Mouse (Mus musculus) MEL (cell line): Measurements from ENCODE around the gene Pet100. TPM values are rescaled to one million over a fixed set of nuclear protein-coding genes. Genes with fewer than 3 reads are reported as not detected.

Experiments
- DNase-seq: peaks from one replicate; pipeline ENCODE4 v3.0.0; 2011; ENCODE audit warnings: low read depth, low spot score
- H3K27ac ChIP-seq: 2 replicates; pipeline ENCODE4 v1.5.1; 2012; ENCODE audit warnings: low read depth, mild to moderate bottlenecking, control low read depth, low read length, moderate library complexity; ENCODE audit not compliant: control insufficient read depth
- H3K27me3 ChIP-seq, 2 experiments: fragments of 150-350 bp in 1 of 2; sonication (generic) in 1 of 2; 2 replicates each; pipeline ENCODE4 v1.6.1; 2012; ENCODE audit warnings: low read length in 2 of 2, mild to moderate bottlenecking in 2 of 2, improper control_type of control experiment in 1 of 2, moderate library complexity in 1 of 2; ENCODE audit not compliant: insufficient read depth in 2 of 2, control insufficient read depth in 1 of 2
- H3K36me3 ChIP-seq, 2 experiments: 2 replicates each; pipeline ENCODE4 v1.6.1; 2012 to 2014; ENCODE audit warnings: low read length in 2 of 2, improper control_type of control experiment in 1 of 2, inconsistent platforms in 1 of 2, mild to moderate bottlenecking in 1 of 2; ENCODE audit not compliant: insufficient read depth in 2 of 2, control insufficient read depth in 1 of 2
- H3K4me1 ChIP-seq, 2 experiments: fragments of 150-350 bp in 1 of 2; sonication (generic) in 1 of 2; 2 replicates each; pipeline ENCODE4 v1.6.1; 2012; ENCODE audit warnings: low read length in 2 of 2, improper control_type of control experiment in 1 of 2, mild to moderate bottlenecking in 1 of 2; ENCODE audit not compliant: insufficient read depth in 2 of 2, control insufficient read depth in 1 of 2
- H3K4me3 ChIP-seq, 2 experiments: fragments of 150-350 bp in 1 of 2; sonication (generic) in 1 of 2; 2 replicates each; pipeline ENCODE4 v1.5.1; 2012; ENCODE audit warnings: low read depth in 2 of 2, low read length in 2 of 2, mild to moderate bottlenecking in 2 of 2, moderate library complexity in 2 of 2, control low read depth in 1 of 2, improper control_type of control experiment in 1 of 2; ENCODE audit not compliant: control insufficient read depth in 1 of 2, insufficient read depth in 1 of 2
- H3K79me2 ChIP-seq: 2 replicates; pipeline ENCODE4 v1.6.1; 2012; ENCODE audit warnings: mild to moderate bottlenecking, low read length, moderate library complexity; ENCODE audit not compliant: control insufficient read depth, poor library complexity, insufficient read depth
- H3K9ac ChIP-seq: 2 replicates; pipeline ENCODE4 v1.6.1; 2012; ENCODE audit warnings: low read depth, mild to moderate bottlenecking, control low read depth, low read length, moderate library complexity; ENCODE audit not compliant: control insufficient read depth, poor library complexity, severe bottlenecking
- H3K9me3 ChIP-seq: fragments of 150-350 bp; sonication (generic); replicated peaks from 2 replicates; pipeline ENCODE4 v1.6.1; 2012; ENCODE audit warnings: mild to moderate bottlenecking, low read length, improper control_type of control experiment, moderate library complexity; ENCODE audit not compliant: insufficient read depth
- BHLHE40 ChIP-seq: IDR thresholded peaks from 2 replicates; pipeline ENCODE4 v1.6.1; 2012; ENCODE audit warnings: low read depth, mild to moderate bottlenecking, inconsistent platforms, low read length, improper control_type of control experiment, borderline replicate concordance
- CHD1 ChIP-seq: IDR thresholded peaks from 2 replicates; pipeline ENCODE4 v1.6.1; 2012; ENCODE audit warnings: low read depth, mild to moderate bottlenecking, inconsistent platforms, low read length, improper control_type of control experiment
- CHD2 ChIP-seq: IDR thresholded peaks from 2 replicates; pipeline ENCODE4 v1.6.1; 2011; ENCODE audit warnings: low read length, improper control_type of control experiment
- CTCF ChIP-seq, 3 experiments: IDR thresholded peaks in 2 of 3; conservative IDR thresholded peaks in 1 of 3; 2 replicates each; pipeline ENCODE4 v1.5.1; 2011 to 2012; ENCODE audit warnings: low read length in 3 of 3, low read depth in 2 of 3, mild to moderate bottlenecking in 2 of 3, improper control_type of control experiment in 1 of 3, inconsistent platforms in 1 of 3, mixed read lengths in 1 of 3, moderate library complexity in 1 of 3; ENCODE audit not compliant: control insufficient read depth in 1 of 3, insufficient read depth in 1 of 3, poor library complexity in 1 of 3, severe bottlenecking in 1 of 3
- ELF1 ChIP-seq: IDR thresholded peaks from 2 replicates; pipeline ENCODE4 v1.6.1; 2014; ENCODE audit warnings: low read depth, mild to moderate bottlenecking, inconsistent platforms, low read length, improper control_type of control experiment, moderate library complexity
- EP300 ChIP-seq, 2 experiments: IDR thresholded peaks; 2 replicates each; pipeline ENCODE4 v1.6.1; 2011; ENCODE audit warnings: improper control_type of control experiment in 2 of 2, low read length in 2 of 2, low read depth in 1 of 2, mild to moderate bottlenecking in 1 of 2
- GATA1 ChIP-seq: IDR thresholded peaks from 2 replicates; pipeline ENCODE4 v1.6.1; 2011; ENCODE audit warnings: low read depth, low read length, improper control_type of control experiment
- HCFC1 ChIP-seq: IDR thresholded peaks from 2 replicates; pipeline ENCODE4 v1.6.1; 2012; ENCODE audit warnings: low read depth, mild to moderate bottlenecking, inconsistent platforms, low read length, improper control_type of control experiment, moderate library complexity
- MAFK ChIP-seq: IDR thresholded peaks from 2 replicates; pipeline ENCODE4 v1.6.1; 2011; ENCODE audit warnings: low read depth, mild to moderate bottlenecking, low read length, improper control_type of control experiment, borderline replicate concordance
- MAX ChIP-seq: IDR thresholded peaks from 2 replicates; pipeline ENCODE4 v1.6.1; 2011; ENCODE audit warnings: low read length, improper control_type of control experiment
- MAZ ChIP-seq: IDR thresholded peaks from 2 replicates; pipeline ENCODE4 v1.6.1; 2012; ENCODE audit warnings: low read depth, mild to moderate bottlenecking, inconsistent platforms, low read length, improper control_type of control experiment
- MEF2A ChIP-seq: IDR thresholded peaks from 2 replicates; pipeline ENCODE4 v1.6.1; 2014; ENCODE audit warnings: low read depth, mild to moderate bottlenecking, inconsistent platforms, low read length, improper control_type of control experiment; ENCODE audit not compliant: poor library complexity, insufficient replicate concordance, severe bottlenecking; ENCODE audit errors: extremely low read depth
- MXI1 ChIP-seq: IDR thresholded peaks from 2 replicates; pipeline ENCODE4 v1.6.1; 2011; ENCODE audit warnings: mild to moderate bottlenecking, low read depth, low read length, improper control_type of control experiment
- MYB ChIP-seq: IDR thresholded peaks from 2 replicates; pipeline ENCODE4 v1.6.1; 2011; ENCODE audit warnings: mild to moderate bottlenecking, low read depth, low read length, improper control_type of control experiment
- MYC ChIP-seq: IDR thresholded peaks from 2 replicates; pipeline ENCODE4 v1.6.1; 2011; ENCODE audit warnings: low read depth, mild to moderate bottlenecking, low read length, improper control_type of control experiment, moderate library complexity
- NELFE ChIP-seq: IDR thresholded peaks from 2 replicates; pipeline ENCODE4 v1.6.1; 2011; ENCODE audit warnings: low read depth, low read length, improper control_type of control experiment
- POLR2A ChIP-seq, 2 experiments: IDR thresholded peaks; 2 replicates each; pipeline ENCODE4 v1.6.1; 2011 to 2012; ENCODE audit warnings: low read length in 2 of 2, mild to moderate bottlenecking in 2 of 2, control low read depth in 1 of 2, improper control_type of control experiment in 1 of 2, low read depth in 1 of 2, moderate library complexity in 1 of 2; ENCODE audit not compliant: control insufficient read depth in 1 of 2, insufficient read depth in 1 of 2, poor library complexity in 1 of 2
- POLR2AphosphoS2 ChIP-seq: IDR thresholded peaks from 2 replicates; pipeline ENCODE4 v1.6.1; 2011; ENCODE audit warnings: low read length, improper control_type of control experiment
- RAD21 ChIP-seq: IDR thresholded peaks from 2 replicates; pipeline ENCODE4 v1.6.1; 2011; ENCODE audit warnings: mild to moderate bottlenecking, low read depth, low read length, improper control_type of control experiment
- SIN3A ChIP-seq: IDR thresholded peaks from 2 replicates; pipeline ENCODE4 v1.6.1; 2012; ENCODE audit warnings: low read length, improper control_type of control experiment, inconsistent platforms
- SMC3 ChIP-seq: IDR thresholded peaks from 2 replicates; pipeline ENCODE4 v1.6.1; 2011; ENCODE audit warnings: low read depth, low read length, improper control_type of control experiment
- TAL1 ChIP-seq: IDR thresholded peaks from 2 replicates; pipeline ENCODE4 v1.6.1; 2012; ENCODE audit warnings: mild to moderate bottlenecking, inconsistent platforms, low read length, moderate library complexity, mixed read lengths
- TBP ChIP-seq: IDR thresholded peaks from 2 replicates; pipeline ENCODE4 v1.8.0; 2011; ENCODE audit warnings: low read depth, low read length, improper control_type of control experiment
- TCF12 ChIP-seq: IDR thresholded peaks from 2 replicates; pipeline ENCODE4 v1.6.1; 2014; ENCODE audit warnings: low read depth, mild to moderate bottlenecking, inconsistent platforms, low read length, improper control_type of control experiment, moderate library complexity
- UBTF ChIP-seq: IDR thresholded peaks from 2 replicates; pipeline ENCODE4 v1.6.1; 2012; ENCODE audit warnings: low read depth, mild to moderate bottlenecking, inconsistent platforms, low read length, improper control_type of control experiment, moderate library complexity, borderline replicate concordance; ENCODE audit not compliant: insufficient read depth
- USF1 ChIP-seq: IDR thresholded peaks from 2 replicates; pipeline ENCODE4 v1.6.1; 2014; ENCODE audit warnings: low read depth, mild to moderate bottlenecking, inconsistent platforms, low read length, improper control_type of control experiment, moderate library complexity
- ZMIZ1 ChIP-seq: IDR thresholded peaks from 2 replicates; pipeline ENCODE4 v1.6.1; 2012; ENCODE audit warnings: low read depth, mild to moderate bottlenecking, inconsistent platforms, low read length, improper control_type of control experiment, moderate library complexity
- ZNF384 ChIP-seq: IDR thresholded peaks from 2 replicates; pipeline ENCODE4 v1.6.1; 2012; ENCODE audit warnings: low read depth, mild to moderate bottlenecking, inconsistent platforms, low read length, improper control_type of control experiment
- polyA plus RNA-seq, 2 experiments: library from polyadenylated mRNA; stranded (reverse) in 1 of 2; unstranded in 1 of 2; fragments of >175 nt in 1 of 2; fragments of >200 nt in 1 of 2; gene quantifications; 2 replicates each; pipeline versions ENCODE4 v1.2.1 to v1.2.4; 2012; ENCODE audit warnings: low replicate concordance in 2 of 2, low read depth in 1 of 2; ENCODE audit not compliant: insufficient read length in 2 of 2, insufficient read depth in 1 of 2, missing spikeins in 1 of 2
- total RNA-seq: library from RNA; depleted of rRNA; stranded (reverse); fragments of 300-350 nt; gene quantifications from 2 replicates; pipeline ENCODE4 v1.2.3, GENCODE M21; 2012

Pet100 gene
- total and polyA plus RNA-seq, 3 experiments = 58.7 to 64.2 TPM; not detected in 1

- H3K79me2 ChIP-seq = peaks cover 8% of the 10 kb centered on the region
- peak; percentile 90 for DNase-seq
- H3K36me3 ChIP-seq = peaks cover 0 to 26% of the 10 kb centered on the region in 2 experiments; a peak in 2 of 4 replicates
- H3K27me3 ChIP-seq = no peaks in the 10 kb centered on the region
- TF ChIP-seq CHD1 (peak; percentile 46; the same call in 1 of the 2 replicates), TAL1 (peak; percentile 13; the same call in 1 of the 2 replicates), TBP (peak; percentile 44), CTCF (IDR thresholded peaks at IDR 0.05 in 2 of 3, conservative IDR thresholded peaks at IDR 0.05 in 1 of 3; ENCODE audit: control insufficient read depth in 1 of 3, insufficient read depth in 1 of 3, low read depth in 2 of 3, low read length in 3 of 3, poor library complexity in 1 of 3, severe bottlenecking in 1 of 3) (no peak), MYB (no peak), SIN3A (peak; percentile 64), USF1 (peak; percentile 40; the same call in 1 of the 2 replicates), TCF12 (peak; percentile 38; the same call in 1 of the 2 replicates), MYC (peak; percentile 67; the same call in 1 of the 2 replicates), RAD21 (no peak), MEF2A (no peak), ELF1 (peak; percentile 42; the same call in 1 of the 2 replicates), UBTF (no peak), ZNF384 (peak; percentile 73), BHLHE40 (peak; percentile 39; the same call in 1 of the 2 replicates), CHD2 (peak; percentile 25), MXI1 (peak; percentile 60; the same call in 1 of the 2 replicates), ZMIZ1 (no peak), MAFK (no peak), GATA1 (peak; percentile 40; the same call in 1 of the 2 replicates), EP300 (IDR thresholded peaks at IDR 0.05; ENCODE audit: low read depth in 1 of 2, low read length in 2 of 2) (peak; percentile 65 to 74), NELFE (peak; percentile 43), MAX (peak; percentile 51; the same call in 1 of the 2 replicates), MAZ (no peak; the same call in 1 of the 2 replicates), HCFC1 (peak; percentile 45; the same call in 1 of the 2 replicates), SMC3 (no peak; the same call in 1 of the 2 replicates), POLR2AphosphoS2 (peak; percentile 29; the same call in 1 of the 2 replicates), POLR2A (IDR thresholded peaks at IDR 0.05; ENCODE audit: control insufficient read depth in 1 of 2, insufficient read depth in 1 of 2, low read depth in 1 of 2, low read length in 2 of 2, poor library complexity in 1 of 2) (peak in 1 of 2 experiments; percentile 50; a peak in 2 of 4 replicates)
- H3K4me1 ChIP-seq = peaks cover 10 to 23% of the 10 kb centered on the region in 2 experiments
- peak overlapping the region; percentile 67 for H3K9ac ChIP-seq
- H3K27ac ChIP-seq = peak overlapping the region; percentile 99
- H3K9me3 ChIP-seq = no peaks in the 10 kb centered on the region
- H3K4me3 ChIP-seq = peak overlapping the region; percentile 30 to 51
These were observed 5.6 kb downstream of the Pet100 start for GRCm38 (mm10) chr8:3626971-3627370.
